Mouse (Mus musculus) hindbrain, embryonic 15.5 days (tissue): ENCODE data around the gene Sec22b. TPM values are rescaled to one million over a fixed set of nuclear protein-coding genes. Genes with fewer than 3 reads are reported as not detected.

Source experiments
- ATAC-seq: fragments of 200-750 bp; cut with Nextera tagmentation; 2 replicates; pipeline ENCODE4 v1.8.0; 2017; ENCODE audit warnings: low read depth, moderate number of reproducible peaks, moderate TSS enrichment; ENCODE audit not compliant: low FRiP score
- H3K27ac ChIP-seq: fragments of 300-500 bp; sonication (generic); replicated peaks from 2 replicates; pipeline ENCODE4 v1.5.1; 2015; ENCODE audit warnings: mild to moderate bottlenecking, inconsistent platforms
- H3K27me3 ChIP-seq: fragments of 300-500 bp; sonication (generic); 2 replicates; pipeline ENCODE4 v1.6.1; 2015; ENCODE audit warnings: control low read depth, inconsistent platforms
- H3K36me3 ChIP-seq: fragments of 300-500 bp; sonication (generic); 2 replicates; pipeline ENCODE4 v1.6.1; 2015; ENCODE audit warnings: control low read depth, inconsistent platforms
- H3K4me1 ChIP-seq: fragments of 300-500 bp; sonication (generic); replicated peaks from 2 replicates; pipeline ENCODE4 v1.6.1; 2015; ENCODE audit warnings: control low read depth, inconsistent platforms
- H3K4me2 ChIP-seq: fragments of 300-500 bp; sonication (generic); 2 replicates; pipeline ENCODE4 v1.6.1; 2015; ENCODE audit warnings: moderate library complexity, mild to moderate bottlenecking, inconsistent platforms
- H3K4me3 ChIP-seq: fragments of 300-500 bp; sonication (generic); 2 replicates; pipeline ENCODE4 v1.5.1; 2015; ENCODE audit warnings: mild to moderate bottlenecking, inconsistent platforms
- H3K9ac ChIP-seq: fragments of 300-500 bp; sonication (generic); 2 replicates; pipeline ENCODE4 v1.6.1; 2015; ENCODE audit warnings: inconsistent platforms
- H3K9me3 ChIP-seq: fragments of 300-500 bp; sonication (generic); 2 replicates; pipeline ENCODE4 v1.6.1; 2016; ENCODE audit warnings: control low read depth, inconsistent platforms
- WGBS: fragments of 180-500 bp; shearing (Covaris S2); methylation state at CpG from one replicate; pipeline ENCODE4 v1.1.7; 2015; 5-methylcytosine and 5-hydroxymethylcytosine counted together
- polyA plus RNA-seq: library from polyadenylated mRNA; unstranded; fragments of >200 nt; fragmentation: Nextera tagmentation; extraction: Ambion mirVana; gene quantifications from 2 replicates; pipeline ENCODE4 v1.2.1, GENCODE M21; 2015

Sec22b gene
- polyA plus RNA-seq, 1 experiment from 2014 or later = 94.6 TPM

DNA sequence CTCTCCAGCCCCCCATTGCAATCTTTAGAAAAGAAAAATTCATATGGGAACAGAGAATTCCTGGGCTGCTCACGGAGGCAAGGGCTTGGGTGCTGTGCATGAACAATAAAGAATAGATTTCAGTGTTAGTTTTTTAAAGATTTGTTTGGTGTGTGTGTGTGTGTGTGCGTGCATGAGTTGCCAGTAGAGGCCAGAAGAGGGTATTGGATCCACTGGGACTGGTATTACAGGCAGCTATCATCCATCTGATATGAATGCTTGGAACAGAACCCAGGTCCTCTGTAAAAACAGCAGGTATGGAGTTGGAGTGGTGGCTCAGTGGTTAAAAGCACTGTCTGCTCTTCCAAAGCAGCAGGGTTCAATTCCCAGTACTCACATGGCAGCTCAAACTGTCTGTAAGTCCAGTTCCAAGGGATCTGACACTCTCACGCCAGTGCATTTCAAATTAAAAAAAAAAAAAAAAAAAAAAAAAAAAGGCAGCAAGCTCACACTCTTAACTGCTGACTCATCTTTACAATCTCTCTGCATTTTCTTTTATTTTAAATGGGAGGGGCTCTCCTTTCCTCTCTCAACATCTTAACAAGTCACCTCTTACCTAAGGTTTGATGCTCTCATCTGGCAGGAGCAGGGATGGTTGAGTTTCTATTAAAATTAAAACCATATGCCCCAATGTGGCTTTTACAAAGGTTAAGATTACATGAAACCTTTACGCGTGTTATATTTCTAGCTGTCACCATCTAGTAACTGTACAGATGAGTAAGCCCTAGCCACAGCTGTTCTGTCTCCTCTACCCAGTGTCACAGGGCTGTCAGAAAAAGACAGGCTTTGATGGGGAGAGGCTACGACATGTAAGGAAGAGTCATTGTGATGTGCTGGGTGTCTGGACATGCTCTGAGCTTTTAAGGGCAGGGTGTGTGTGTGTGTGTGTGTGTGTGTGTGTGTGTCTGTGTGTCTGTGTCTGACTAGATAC, 33.6 kb downstream of the Sec22b start:
- Histone ChIP-seq H3K36me3 (no peaks in the 10 kb centered on the region), H3K9me3 (no peaks in the 10 kb centered on the region), H3K4me3 (no peak overlapping the region), H3K4me1 (peaks cover 51% of the 10 kb centered on the region), H3K4me2 (no peak overlapping the region), H3K27ac (no peak overlapping the region), H3K27me3 (no peaks in the 10 kb centered on the region), H3K9ac (no peak overlapping the region)
- 88% methylated on average over 6 of the region's 6 CpGs for WGBS
- no peak for ATAC-seq

DNA sequence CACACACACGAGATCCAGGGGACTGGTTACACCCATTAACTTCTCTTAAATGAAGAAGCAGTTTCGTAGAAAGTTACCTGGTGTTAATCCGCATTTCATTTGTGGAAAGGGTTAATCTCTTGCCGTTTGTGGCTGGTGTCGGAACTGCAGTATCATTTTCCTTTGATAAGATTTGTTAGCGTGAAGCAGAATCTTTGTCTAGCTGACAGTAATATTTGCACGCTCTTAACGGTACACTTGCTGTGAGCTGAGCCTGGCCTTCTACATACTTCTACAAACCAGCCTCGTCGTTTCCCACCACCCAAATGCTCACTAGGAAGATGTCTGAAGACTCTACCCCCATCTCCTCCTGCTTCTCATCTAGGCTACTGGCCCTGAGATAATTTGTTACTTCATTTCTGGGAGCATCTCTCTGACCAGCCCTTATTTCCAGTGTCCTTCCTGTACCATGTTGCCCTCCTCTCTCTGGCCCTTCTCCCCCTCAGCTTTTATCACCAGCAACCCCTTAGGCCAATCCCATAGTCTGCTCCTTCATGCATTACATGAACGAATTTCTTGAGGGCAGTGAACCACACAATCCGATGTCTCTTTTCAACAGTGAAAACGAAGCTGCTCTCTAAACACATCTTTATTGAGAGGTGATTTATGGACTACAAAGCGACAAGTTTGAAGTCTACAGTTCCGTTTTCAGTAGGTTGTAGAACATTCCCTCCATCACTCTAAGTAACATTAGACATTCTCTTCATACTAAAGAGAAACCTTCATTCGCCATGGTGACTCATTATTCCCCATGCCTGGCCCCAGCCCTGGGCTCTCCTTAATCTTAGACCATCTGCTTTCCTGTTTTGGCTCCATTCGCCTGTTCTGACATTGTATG, 36.3 kb downstream of the Sec22b start:
- H3K27me3 ChIP-seq = no peaks in the 10 kb centered on the region
- no peaks in the 10 kb centered on the region for H3K9me3 ChIP-seq
- H3K4me3 ChIP-seq = no peak overlapping the region
- no peaks in the 10 kb centered on the region for H3K36me3 ChIP-seq
- ATAC-seq = no peak
- H3K4me2 ChIP-seq = no peak overlapping the region
- WGBS = 25% methylated on average over 17 of the region's 17 CpGs
- peaks cover 60% of the 10 kb centered on the region for H3K4me1 ChIP-seq
- H3K9ac ChIP-seq = no peak overlapping the region
- H3K27ac ChIP-seq = no peak overlapping the region

DNA sequence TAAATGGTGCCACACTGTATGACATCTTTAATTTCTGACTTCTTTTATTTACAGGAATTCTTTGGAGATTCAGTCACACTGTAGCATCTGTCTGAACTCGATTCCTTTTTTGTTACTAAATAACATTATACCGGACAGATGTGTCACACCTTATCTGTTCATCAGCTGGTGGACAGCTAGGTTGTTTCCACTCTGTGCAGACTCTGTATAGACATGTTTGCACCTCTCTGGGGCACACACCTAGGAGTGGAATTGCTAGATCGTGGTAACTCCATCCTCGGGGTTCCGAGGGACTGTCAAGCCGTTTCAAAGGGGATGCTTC, 36.9 kb downstream of the Sec22b start:
- Histone ChIP-seq H3K4me1 (peaks cover 60% of the 10 kb centered on the region), H3K27me3 (no peaks in the 10 kb centered on the region), H3K4me3 (no peak overlapping the region), H3K4me2 (no peak overlapping the region), H3K9me3 (no peaks in the 10 kb centered on the region), H3K36me3 (no peaks in the 10 kb centered on the region), H3K9ac (no peak overlapping the region), H3K27ac (no peak overlapping the region)
- WGBS = 38% methylated on average over 6 of the region's 6 CpGs
- no peak for ATAC-seq

DNA sequence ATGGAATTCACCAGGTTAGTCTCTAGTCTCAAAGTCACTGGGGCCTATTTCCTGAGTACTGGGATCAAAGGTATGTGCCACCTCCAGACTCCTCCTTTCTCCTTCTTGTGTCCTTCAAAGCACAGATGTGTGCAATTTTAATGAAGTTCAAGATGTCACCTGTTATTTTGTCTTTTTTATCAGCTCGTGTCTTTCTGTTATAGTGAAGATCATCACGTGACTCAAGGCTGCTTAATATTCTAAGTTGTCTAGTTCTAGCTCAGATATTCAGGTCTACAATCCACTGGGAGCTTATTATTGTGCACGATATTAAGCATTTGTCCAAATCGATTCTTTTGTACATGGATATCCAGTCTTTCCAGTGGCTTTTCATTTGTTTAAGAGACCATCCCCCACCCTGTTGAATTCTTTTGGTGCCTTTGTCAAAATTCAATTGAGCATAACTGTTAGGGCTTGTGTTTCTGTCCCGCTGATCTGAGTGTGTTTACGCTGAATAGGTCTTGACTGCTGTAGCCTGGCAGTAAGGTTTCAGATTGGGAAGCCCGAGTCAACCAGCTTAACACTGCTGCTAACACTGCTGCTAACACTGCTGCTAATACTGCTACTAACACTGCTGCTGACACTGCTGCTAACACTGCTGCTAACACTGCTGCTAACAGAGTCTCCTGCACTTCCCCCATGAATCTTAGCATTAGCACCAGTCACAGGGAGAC, 38.0 kb downstream of the Sec22b start:
- Histone ChIP-seq H3K4me1 (peaks cover 55% of the 10 kb centered on the region), H3K9ac (no peak overlapping the region), H3K27me3 (no peaks in the 10 kb centered on the region), H3K4me2 (no peak overlapping the region), H3K36me3 (no peaks in the 10 kb centered on the region), H3K9me3 (no peaks in the 10 kb centered on the region), H3K27ac (peak overlapping the region; percentile 49; the same call in 1 of the 2 replicates), H3K4me3 (no peak overlapping the region)
- peak; percentile 54; the same call in 1 of the 2 replicates for ATAC-seq
- 11% methylated on average over 7 of the region's 7 CpGs for WGBS

DNA sequence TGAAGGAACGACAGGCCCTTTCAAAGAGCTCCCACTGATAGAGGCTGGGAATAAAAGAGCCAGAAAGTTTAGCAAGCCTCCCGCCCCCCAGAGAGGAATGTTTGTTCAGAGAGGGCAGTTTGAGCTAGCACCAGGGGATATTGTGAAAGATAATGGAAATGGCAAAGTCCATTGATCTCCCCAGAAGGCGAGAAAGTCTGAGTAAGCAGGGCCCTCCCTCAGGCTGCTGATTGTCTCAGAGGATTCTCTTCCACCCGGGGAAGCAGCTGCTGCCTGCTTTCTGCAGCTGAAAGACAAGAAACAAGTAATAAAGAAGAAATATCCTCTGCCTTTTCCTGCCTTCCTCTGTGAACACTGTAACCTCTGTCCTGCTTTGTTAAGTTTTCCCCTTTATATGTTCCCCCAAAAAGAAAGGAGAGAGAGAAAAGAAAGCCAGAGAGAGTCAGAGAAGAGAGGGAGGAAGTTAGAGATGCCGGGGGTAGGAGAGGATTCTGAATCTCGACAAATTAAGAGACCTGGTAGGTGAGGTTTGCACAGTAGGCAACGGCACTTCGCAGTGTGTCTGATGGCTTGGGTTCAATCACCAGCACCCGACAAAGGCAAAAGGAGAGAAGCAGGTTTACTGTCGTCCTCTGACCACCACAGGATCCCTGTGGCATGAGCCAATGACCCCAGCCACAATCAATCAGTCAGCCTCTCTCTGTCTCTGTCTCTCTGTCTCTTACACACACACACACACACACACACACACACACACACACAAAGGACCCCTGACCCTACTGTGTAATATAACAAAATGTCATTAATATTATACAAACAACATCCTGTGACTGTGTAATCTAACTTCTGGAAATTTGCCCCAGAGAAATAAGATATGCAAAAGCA, 38.9 kb downstream of the Sec22b start:
- H3K9ac ChIP-seq = no peak overlapping the region
- WGBS = 5% methylated on average over 10 of the region's 10 CpGs
- no peak overlapping the region for H3K4me3 ChIP-seq
- no peaks in the 10 kb centered on the region for H3K27me3 ChIP-seq
- peak overlapping the region; percentile 58 for H3K27ac ChIP-seq
- H3K36me3 ChIP-seq = no peaks in the 10 kb centered on the region
- ATAC-seq = no peak
- no peak overlapping the region for H3K4me2 ChIP-seq
- no peaks in the 10 kb centered on the region for H3K9me3 ChIP-seq
- peaks cover 55% of the 10 kb centered on the region for H3K4me1 ChIP-seq

DNA sequence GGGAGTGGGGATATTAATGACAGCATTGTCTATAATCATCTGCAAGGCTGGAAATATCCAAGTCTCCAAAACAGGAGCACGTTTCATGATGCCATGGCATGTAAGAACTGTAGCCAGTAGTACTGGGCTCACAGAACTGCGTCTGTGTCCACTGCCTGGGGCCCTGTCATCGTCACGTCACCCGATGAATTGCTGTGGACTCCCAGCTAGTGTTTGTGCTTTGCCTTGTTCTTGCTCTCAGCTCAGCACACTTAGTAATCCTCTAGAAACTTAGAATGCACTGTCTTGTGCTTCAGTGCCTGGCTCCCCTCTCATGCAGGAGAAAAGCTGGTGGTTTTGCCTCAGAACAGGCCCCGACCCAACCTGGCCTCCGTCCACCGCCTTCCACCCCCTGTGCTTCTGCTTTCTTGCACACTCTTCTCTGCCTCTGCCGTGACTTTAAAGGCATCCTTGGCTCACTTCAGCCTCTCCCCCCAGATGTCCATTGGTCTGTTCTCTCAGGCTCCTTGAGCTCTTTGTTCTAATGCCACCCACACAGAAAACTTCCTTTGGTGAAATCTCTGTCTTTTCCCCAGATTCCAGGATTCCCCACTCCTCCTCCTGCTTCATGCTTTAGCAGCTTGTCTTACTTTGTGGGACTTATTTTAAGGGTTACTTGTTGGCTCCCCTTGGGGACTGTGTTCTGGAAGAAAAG, 39.7 kb downstream of the Sec22b start:
- Histone ChIP-seq H3K9ac (no peak overlapping the region), H3K4me3 (no peak overlapping the region), H3K27ac (peak overlapping the region; percentile 58; the same call in 1 of the 2 replicates), H3K4me2 (no peak overlapping the region), H3K9me3 (no peaks in the 10 kb centered on the region), H3K36me3 (no peaks in the 10 kb centered on the region), H3K27me3 (no peaks in the 10 kb centered on the region), H3K4me1 (peaks cover 55% of the 10 kb centered on the region)
- 0 out of 2 replicates have a peak, but pooled peaks have one; percentile 27 for ATAC-seq
- WGBS = 14% methylated on average over 9 of the region's 9 CpGs

DNA sequence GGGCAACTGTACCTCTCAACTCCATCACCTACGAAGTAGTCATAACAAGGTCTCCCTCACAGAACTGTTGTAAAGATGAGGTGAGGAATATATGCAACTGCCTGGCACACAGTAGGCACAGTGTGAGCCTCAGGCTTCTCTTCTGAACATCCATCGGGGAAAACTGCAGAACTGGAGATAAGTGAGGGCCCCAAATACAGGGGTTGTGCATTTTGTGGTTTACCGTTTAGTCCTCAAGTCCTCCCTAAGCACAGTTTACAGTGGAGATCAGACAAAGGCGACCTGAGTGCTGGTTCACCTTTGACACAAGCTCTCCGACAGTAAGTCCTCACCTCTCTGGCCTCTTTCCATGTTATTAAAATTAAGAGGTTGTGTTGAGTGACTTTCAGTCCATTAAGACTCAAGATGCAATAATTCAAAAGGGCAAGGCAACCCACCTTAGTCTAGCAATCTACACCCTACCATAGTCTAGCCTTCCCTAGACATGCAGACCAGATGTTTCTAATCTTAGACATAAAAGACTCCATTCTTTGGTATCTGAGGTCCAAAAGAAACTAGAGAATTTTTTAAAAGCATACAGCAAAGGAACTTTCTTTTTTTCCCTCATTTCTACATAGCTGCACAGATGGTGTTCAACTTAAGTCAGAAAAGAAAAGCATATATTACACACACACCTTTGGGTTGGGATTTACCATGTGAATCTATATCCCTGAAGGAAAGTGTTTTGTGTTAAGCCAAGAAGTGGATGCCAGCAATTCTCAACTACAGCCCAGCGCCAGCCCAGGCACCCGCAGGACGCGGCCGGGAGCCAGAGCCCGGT, 40.7 kb downstream of the Sec22b start:
- no peak overlapping the region for H3K9ac ChIP-seq
- WGBS = 34% methylated on average over 11 of the region's 11 CpGs
- no peak for ATAC-seq

DNA sequence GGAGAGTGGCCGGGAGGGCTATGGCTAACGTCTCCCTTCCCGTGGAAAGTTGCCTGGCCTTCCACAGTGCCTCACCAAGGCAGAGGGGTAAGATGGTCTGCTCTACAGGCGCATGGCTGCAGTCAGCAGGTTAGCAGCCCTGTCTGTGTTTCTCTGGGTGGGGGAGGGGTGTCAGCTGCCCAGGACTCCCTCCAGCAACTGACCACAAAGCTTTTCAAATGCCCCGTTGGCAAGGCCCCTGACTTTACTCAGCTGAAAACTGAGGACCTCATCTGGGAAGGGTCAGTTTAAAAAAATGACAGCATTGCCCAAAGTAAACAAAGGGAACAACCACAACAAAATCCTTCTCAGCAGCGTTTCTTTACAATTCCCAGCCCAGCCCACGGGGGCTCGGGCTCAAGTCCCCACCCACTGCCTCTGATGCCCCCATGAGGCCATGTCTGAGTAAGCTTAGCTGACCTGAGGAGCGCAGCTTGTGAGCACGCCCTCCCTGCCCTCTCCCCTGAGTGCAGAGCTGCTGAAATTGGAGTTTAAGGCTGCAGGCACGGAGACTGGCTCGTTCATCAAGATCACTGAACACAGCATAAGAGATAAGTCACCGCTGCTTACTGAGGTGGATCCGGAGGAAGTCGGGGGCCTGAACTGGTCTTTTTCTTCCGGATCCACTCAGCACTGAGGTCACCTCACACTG, 41.4 kb downstream of the Sec22b start:
- no peak overlapping the region for H3K4me3 ChIP-seq
- 5% methylated on average over 16 of the region's 16 CpGs for WGBS
- no peak overlapping the region for H3K27ac ChIP-seq

More for the DNA sequence above, 40.7 kb downstream of the Sec22b start:
- no peaks in the 10 kb centered on the region for H3K9me3 ChIP-seq
- no peaks in the 10 kb centered on the region for H3K36me3 ChIP-seq
- H3K4me2 ChIP-seq = peak overlapping the region; percentile 43
- no peak overlapping the region for H3K4me3 ChIP-seq
- no peak overlapping the region for H3K27ac ChIP-seq
- peaks cover 55% of the 10 kb centered on the region for H3K4me1 ChIP-seq
- H3K27me3 ChIP-seq = no peaks in the 10 kb centered on the region

DNA sequence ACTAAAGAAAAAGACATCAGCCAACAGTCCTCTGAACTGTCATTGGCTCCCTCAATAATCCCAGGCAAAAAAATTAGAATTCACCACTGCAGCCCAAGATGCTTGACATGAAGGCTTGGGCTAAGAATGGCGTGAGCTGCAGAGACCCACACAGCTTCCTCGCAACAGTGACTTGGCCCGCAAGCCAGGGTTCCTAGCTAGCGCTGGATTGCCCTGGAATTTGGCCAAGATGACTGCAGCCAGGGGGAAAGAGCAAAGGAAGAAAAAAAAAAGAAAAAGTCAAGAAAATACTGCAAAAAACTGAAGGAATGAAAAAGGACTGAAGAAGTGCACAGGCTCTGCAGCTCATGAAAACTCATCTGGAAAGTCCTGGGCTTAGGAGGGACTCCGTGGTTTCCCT, 43.5 kb downstream of the Sec22b start:
- no peak for ATAC-seq
- Histone ChIP-seq H3K9ac (no peak overlapping the region), H3K27me3 (no peaks in the 10 kb centered on the region), H3K4me2 (no peak overlapping the region), H3K36me3 (no peaks in the 10 kb centered on the region), H3K4me3 (no peak overlapping the region), H3K27ac (no peak overlapping the region), H3K9me3 (no peaks in the 10 kb centered on the region), H3K4me1 (peaks cover 30% of the 10 kb centered on the region)
- 49% methylated on average over 5 of the region's 5 CpGs for WGBS

More for the DNA sequence above, 41.4 kb downstream of the Sec22b start:
- no peaks in the 10 kb centered on the region for H3K36me3 ChIP-seq
- no peaks in the 10 kb centered on the region for H3K9me3 ChIP-seq
- H3K9ac ChIP-seq = no peak overlapping the region
- peaks cover 49% of the 10 kb centered on the region for H3K4me1 ChIP-seq
- ATAC-seq = 0 out of 2 replicates have a peak, but pooled peaks have one; percentile 13
- H3K27me3 ChIP-seq = no peaks in the 10 kb centered on the region
- H3K4me2 ChIP-seq = peak overlapping the region; percentile 43
